Mouse (Mus musculus): ENCODE data around the gene Meox2. TPM values are rescaled to one million over a fixed set of nuclear protein-coding genes. Genes with fewer than 3 reads are reported as not detected.

Gene Meox2
- polyA plus RNA-seq, 1 experiment from 2014 or later, result 9.5 TPM

GRCm38 (mm10) chr12:37109474-37110012 lies 1.2 kb downstream of the Meox2 start:
- H3K9me3 ChIP-seq (replicated peaks; ENCODE audit: control insufficient read depth, low read length), result no peaks in the 10 kb centered on the region
- DNase-seq (ENCODE audit: low spot score), result peak; percentile 23
- no peaks in the 10 kb centered on the region for H3K4me1 ChIP-seq (ENCODE audit: control insufficient read depth, insufficient read depth, low read length)
- peak overlapping the region; percentile 77 for H3K4me2 ChIP-seq (ENCODE audit: low read depth, low read length)
- no peak overlapping the region for H3K27ac ChIP-seq (replicated peaks; ENCODE audit: low read depth, low read length)
- no peak for ATAC-seq (replicated peaks; ENCODE audit: insufficient number of reproducible peaks, low FRiP score, low TSS enrichment, low read depth)
- H3K27me3 ChIP-seq (ENCODE audit: control insufficient read depth, insufficient read depth, low read length), result peaks cover 14% of the 10 kb centered on the region
- no peaks in the 10 kb centered on the region for H3K36me3 ChIP-seq (replicated peaks; ENCODE audit: control insufficient read depth, insufficient read depth, low read depth, low read length)
- peak overlapping the region; percentile 42 for H3K4me3 ChIP-seq (ENCODE audit: low read depth, low read length)
- 6% methylated on average over 18 of the region's 18 CpGs for WGBS
- peak overlapping the region; percentile 50; the same call in 1 of the 2 replicates for H3K9ac ChIP-seq (replicated peaks; ENCODE audit: low read length)

GRCm38 (mm10) chr12:37110977-37111376 lies 2.6 kb downstream of the Meox2 start:
- DNase-seq (ENCODE audit: low spot score) (no peak), ATAC-seq (replicated peaks; ENCODE audit: insufficient number of reproducible peaks, low FRiP score, low TSS enrichment, low read depth) (no peak)
- Histone ChIP-seq H3K36me3 (replicated peaks; ENCODE audit: control insufficient read depth, insufficient read depth, low read depth, low read length) (no peaks in the 10 kb centered on the region), H3K27me3 (ENCODE audit: control insufficient read depth, insufficient read depth, low read length) (peaks cover 14% of the 10 kb centered on the region), H3K4me3 (ENCODE audit: low read depth, low read length) (no peak overlapping the region), H3K9ac (replicated peaks; ENCODE audit: low read length) (no peak overlapping the region), H3K27ac (replicated peaks; ENCODE audit: low read depth, low read length) (no peak overlapping the region), H3K4me2 (ENCODE audit: low read depth, low read length) (no peak overlapping the region), H3K9me3 (replicated peaks; ENCODE audit: control insufficient read depth, low read length) (no peaks in the 10 kb centered on the region), H3K4me1 (ENCODE audit: control insufficient read depth, insufficient read depth, low read length) (no peaks in the 10 kb centered on the region)
- WGBS, result 51% methylated on average over 9 of the region's 9 CpGs

DNA sequence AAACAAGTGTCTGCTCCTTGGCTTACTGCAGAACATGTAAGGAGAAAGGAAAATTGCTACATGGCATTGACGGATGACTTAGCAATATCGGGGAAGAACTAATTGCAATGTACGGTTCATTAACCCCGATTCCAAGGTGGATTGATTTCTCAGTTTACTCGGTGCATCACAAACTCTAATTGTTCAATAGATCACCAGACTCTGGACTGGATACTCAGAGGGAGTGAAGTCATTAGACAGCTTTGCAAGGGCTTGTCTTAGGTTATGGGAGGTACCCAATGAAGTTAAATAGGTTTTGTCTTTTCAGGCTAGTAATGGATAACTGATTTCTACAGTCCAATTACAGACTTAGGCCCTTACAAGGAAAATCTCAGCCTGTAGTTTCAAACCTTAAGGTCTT lies 10.9 kb downstream of the Meox2 start:
- no peak for DNase-seq (ENCODE audit: low spot score)
- Histone ChIP-seq H3K27me3 (ENCODE audit: control insufficient read depth, insufficient read depth, low read length) (no peaks in the 10 kb centered on the region), H3K9ac (replicated peaks; ENCODE audit: low read length) (no peak overlapping the region), H3K4me3 (ENCODE audit: low read depth, low read length) (no peak overlapping the region), H3K4me2 (ENCODE audit: low read depth, low read length) (no peak overlapping the region), H3K27ac (replicated peaks; ENCODE audit: low read depth, low read length) (no peak overlapping the region), H3K4me1 (ENCODE audit: control insufficient read depth, insufficient read depth, low read length) (no peaks in the 10 kb centered on the region), H3K9me3 (replicated peaks; ENCODE audit: control insufficient read depth, low read length) (no peaks in the 10 kb centered on the region), H3K36me3 (replicated peaks; ENCODE audit: control insufficient read depth, insufficient read depth, low read depth, low read length) (no peaks in the 10 kb centered on the region)
- WGBS, result 70% methylated on average over 5 of the region's 5 CpGs
- no peak for ATAC-seq (replicated peaks; ENCODE audit: insufficient number of reproducible peaks, low FRiP score, low TSS enrichment, low read depth)

- no peak overlapping the region for H3K4me3 ChIP-seq (ENCODE audit: low read depth, low read length)
- H3K36me3 ChIP-seq (replicated peaks; ENCODE audit: control insufficient read depth, insufficient read depth, low read depth, low read length), result no peaks in the 10 kb centered on the region
- H3K4me1 ChIP-seq (ENCODE audit: control insufficient read depth, insufficient read depth, low read length), result no peaks in the 10 kb centered on the region
- ATAC-seq (replicated peaks; ENCODE audit: insufficient number of reproducible peaks, low FRiP score, low TSS enrichment, low read depth) (no peak), DNase-seq (ENCODE audit: low spot score) (no peak)
- WGBS, result 94% methylated on average over 2 of the region's 2 CpGs
- no peaks in the 10 kb centered on the region for H3K27me3 ChIP-seq (ENCODE audit: control insufficient read depth, insufficient read depth, low read length)
- H3K27ac ChIP-seq (replicated peaks; ENCODE audit: low read depth, low read length), result no peak overlapping the region
- no peak overlapping the region for H3K9ac ChIP-seq (replicated peaks; ENCODE audit: low read length)
- H3K9me3 ChIP-seq (replicated peaks; ENCODE audit: control insufficient read depth, low read length), result no peaks in the 10 kb centered on the region
- H3K4me2 ChIP-seq (ENCODE audit: low read depth, low read length), result no peak overlapping the region
Measured at GRCm38 (mm10) chr12:37123763-37124162, 15.4 kb downstream of the Meox2 start.

GRCm38 (mm10) chr12:37142080-37142703 lies 33.9 kb downstream of the Meox2 start:
- WGBS, result 47% methylated on average over 3 of the region's 3 CpGs
- no peak for DNase-seq (ENCODE audit: low spot score)
- no peak for ATAC-seq (replicated peaks; ENCODE audit: insufficient number of reproducible peaks, low FRiP score, low TSS enrichment, low read depth)

DNA sequence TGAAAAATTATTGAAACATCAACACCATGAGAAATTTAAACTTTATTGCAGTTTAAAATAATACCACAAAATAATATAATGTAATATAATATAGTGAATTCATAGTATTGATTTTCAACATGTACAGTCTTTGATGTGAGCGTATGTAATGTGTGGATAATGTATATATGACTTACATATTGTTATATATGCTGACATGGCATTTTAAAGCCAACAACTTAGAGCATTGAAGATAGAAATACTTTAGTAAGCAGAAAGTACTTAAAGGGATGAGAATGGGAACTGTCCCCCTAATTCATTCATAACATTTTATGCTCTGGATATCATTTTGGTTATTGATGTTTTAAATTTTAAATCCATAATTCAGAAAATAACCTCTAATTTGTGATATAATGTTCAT lies 35.5 kb downstream of the Meox2 start:
- Histone ChIP-seq H3K27ac (replicated peaks; ENCODE audit: low read depth, low read length) (no peak overlapping the region), H3K27me3 (ENCODE audit: control insufficient read depth, insufficient read depth, low read length) (no peaks in the 10 kb centered on the region), H3K36me3 (replicated peaks; ENCODE audit: control insufficient read depth, insufficient read depth, low read depth, low read length) (no peaks in the 10 kb centered on the region), H3K4me2 (ENCODE audit: low read depth, low read length) (no peak overlapping the region), H3K4me1 (ENCODE audit: control insufficient read depth, insufficient read depth, low read length) (no peaks in the 10 kb centered on the region), H3K9ac (replicated peaks; ENCODE audit: low read length) (no peak overlapping the region), H3K9me3 (replicated peaks; ENCODE audit: control insufficient read depth, low read length) (no peaks in the 10 kb centered on the region), H3K4me3 (ENCODE audit: low read depth, low read length) (no peak overlapping the region)
- ATAC-seq (replicated peaks; ENCODE audit: insufficient number of reproducible peaks, low FRiP score, low TSS enrichment, low read depth), result no peak
- WGBS, result 95% methylated on average over 1 of the region's 1 CpGs
- DNase-seq (ENCODE audit: low spot score), result no peak

More at GRCm38 (mm10) chr12:37142080-37142703, 33.9 kb downstream of the Meox2 start:
- Histone ChIP-seq H3K27me3 (ENCODE audit: control insufficient read depth, insufficient read depth, low read length) (no peaks in the 10 kb centered on the region), H3K4me2 (ENCODE audit: low read depth, low read length) (no peak overlapping the region), H3K27ac (replicated peaks; ENCODE audit: low read depth, low read length) (no peak overlapping the region), H3K9me3 (replicated peaks; ENCODE audit: control insufficient read depth, low read length) (no peaks in the 10 kb centered on the region), H3K4me3 (ENCODE audit: low read depth, low read length) (no peak overlapping the region), H3K36me3 (replicated peaks; ENCODE audit: control insufficient read depth, insufficient read depth, low read depth, low read length) (no peaks in the 10 kb centered on the region), H3K9ac (replicated peaks; ENCODE audit: low read length) (no peak overlapping the region), H3K4me1 (ENCODE audit: control insufficient read depth, insufficient read depth, low read length) (no peaks in the 10 kb centered on the region)

- H3K4me1 ChIP-seq (ENCODE audit: control insufficient read depth, insufficient read depth, low read length), result no peaks in the 10 kb centered on the region
- no peaks in the 10 kb centered on the region for H3K9me3 ChIP-seq (replicated peaks; ENCODE audit: control insufficient read depth, low read length)
- H3K4me3 ChIP-seq (ENCODE audit: low read depth, low read length), result no peak overlapping the region
- no peak overlapping the region for H3K4me2 ChIP-seq (ENCODE audit: low read depth, low read length)
- no peaks in the 10 kb centered on the region for H3K27me3 ChIP-seq (ENCODE audit: control insufficient read depth, insufficient read depth, low read length)
- ATAC-seq (replicated peaks; ENCODE audit: insufficient number of reproducible peaks, low FRiP score, low TSS enrichment, low read depth) (no peak), DNase-seq (ENCODE audit: low spot score) (no peak)
- H3K9ac ChIP-seq (replicated peaks; ENCODE audit: low read length), result no peak overlapping the region
- H3K27ac ChIP-seq (replicated peaks; ENCODE audit: low read depth, low read length), result no peak overlapping the region
- no peaks in the 10 kb centered on the region for H3K36me3 ChIP-seq (replicated peaks; ENCODE audit: control insufficient read depth, insufficient read depth, low read depth, low read length)
Measured at GRCm38 (mm10) chr12:37167742-37168141, 59.4 kb downstream of the Meox2 start.

DNA sequence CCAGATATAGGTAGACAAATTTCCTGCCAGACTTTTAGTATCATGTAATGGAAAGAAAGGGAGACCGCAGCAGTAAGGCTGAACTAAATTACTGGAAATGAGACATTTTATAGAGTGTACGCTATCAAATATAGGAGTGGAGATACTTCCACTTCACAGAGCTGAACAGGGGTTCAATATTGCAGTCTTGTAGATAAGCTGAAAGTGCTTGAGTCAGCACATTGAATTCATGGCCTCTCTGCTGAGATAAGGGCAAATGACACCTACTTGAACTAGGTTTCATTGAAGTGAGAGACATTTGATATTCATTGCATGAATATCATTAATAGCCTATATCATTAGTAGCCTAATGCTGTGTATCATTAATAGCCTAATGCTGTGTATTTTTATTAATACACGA lies 65.0 kb downstream of the Meox2 start:
- no peak overlapping the region for H3K9ac ChIP-seq (replicated peaks; ENCODE audit: low read length)
- no peaks in the 10 kb centered on the region for H3K9me3 ChIP-seq (replicated peaks; ENCODE audit: control insufficient read depth, low read length)
- ATAC-seq (replicated peaks; ENCODE audit: insufficient number of reproducible peaks, low FRiP score, low TSS enrichment, low read depth) (no peak), DNase-seq (ENCODE audit: low spot score) (no peak)
- H3K4me2 ChIP-seq (ENCODE audit: low read depth, low read length), result no peak overlapping the region
- H3K27ac ChIP-seq (replicated peaks; ENCODE audit: low read depth, low read length), result no peak overlapping the region
- no peaks in the 10 kb centered on the region for H3K36me3 ChIP-seq (replicated peaks; ENCODE audit: control insufficient read depth, insufficient read depth, low read depth, low read length)
- 95% methylated on average over 3 of the region's 3 CpGs for WGBS
- no peaks in the 10 kb centered on the region for H3K4me1 ChIP-seq (ENCODE audit: control insufficient read depth, insufficient read depth, low read length)
- H3K4me3 ChIP-seq (ENCODE audit: low read depth, low read length), result no peak overlapping the region
- no peaks in the 10 kb centered on the region for H3K27me3 ChIP-seq (ENCODE audit: control insufficient read depth, insufficient read depth, low read length)
